Mouse (Mus musculus) heart, adult 2 months (tissue): ENCODE results near the gene Lins1. TPM values are rescaled to one million over a fixed set of nuclear protein-coding genes. Genes with fewer than 3 reads are reported as not detected.
A peak's percentile ranks its signal among the peaks of the same experiment; 100 is the strongest.

Experiments used
- DNase-seq, 2 experiments: peaks; one replicate each; pipeline ENCODE4 v3.0.0; 2021
- H3K27ac ChIP-seq: fragments of 200-600 bp; 2 replicates; pipeline ENCODE4 v1.8.1; 2022
- H3K27me3 ChIP-seq: fragments of 200-500 bp; 2 replicates; pipeline ENCODE4 v1.6.1; 2012; ENCODE audit warnings: mild to moderate bottlenecking, low read length, inconsistent platforms, mixed read lengths; ENCODE audit not compliant: control insufficient read depth, insufficient read depth
- H3K36me3 ChIP-seq: fragments of 200-500 bp; 2 replicates; pipeline ENCODE4 v1.6.1; 2012; ENCODE audit warnings: low read length, inconsistent platforms; ENCODE audit not compliant: control insufficient read depth, insufficient read depth
- H3K4me1 ChIP-seq: fragments of 200-500 bp; 2 replicates; pipeline ENCODE4 v1.6.1; 2011; ENCODE audit warnings: low read length; ENCODE audit not compliant: control insufficient read depth, insufficient read depth
- H3K4me3 ChIP-seq: fragments of 200-600 bp; 2 replicates; pipeline ENCODE4 v1.8.1; 2022
- H3K79me2 ChIP-seq: fragments of 200-500 bp; replicated peaks from 2 replicates; pipeline ENCODE4 v1.6.1; 2012; ENCODE audit warnings: mild to moderate bottlenecking, inconsistent platforms, low read length, moderate library complexity, mixed read lengths; ENCODE audit not compliant: control insufficient read depth, insufficient read depth
- H3K9ac ChIP-seq: fragments of 200-500 bp; 2 replicates; pipeline ENCODE4 v1.6.1; 2012; ENCODE audit warnings: low read depth, mild to moderate bottlenecking, control low read depth, inconsistent platforms, low read length, mixed read lengths
- CTCF ChIP-seq: fragments of 200-600 bp; IDR thresholded peaks from 2 replicates; pipeline ENCODE4 v1.8.1; 2022; ENCODE audit warnings: antibody characterized with exemption, mild to moderate bottlenecking, moderate library complexity
- EP300 ChIP-seq: fragments of 200-500 bp; IDR thresholded peaks from 2 replicates; pipeline ENCODE4 v1.6.1; 2011; ENCODE audit warnings: low read depth, low read length, control low read depth; ENCODE audit not compliant: insufficient read depth
- POLR2A ChIP-seq: fragments of 200-500 bp; IDR thresholded peaks from 2 replicates; pipeline ENCODE4 v1.6.1; 2011; ENCODE audit warnings: mild to moderate bottlenecking, low read depth, low read length, control low read depth; ENCODE audit not compliant: insufficient read depth
- WGBS: fragments of 180-500 bp; shearing (Covaris S2); methylation state at CpG from one replicate; pipeline ENCODE4 v1.1.7; 2018; 5-methylcytosine and 5-hydroxymethylcytosine counted together
- intact Hi-C: fragments of 180-260 bp; cut with DNase I; formaldehyde crosslinking; loops from one replicate; pipeline ENCODE4 v1.15.1; 2025
- polyA plus RNA-seq: library from polyadenylated mRNA; depleted of rRNA; stranded (reverse); fragments of >200 nt; gene quantifications from 2 replicates; pipeline ENCODE4 v1.2.3, GENCODE M21; 2012
- total RNA-seq, 2 experiments: library from RNA; stranded (reverse); gene quantifications; 2 replicates each; pipeline ENCODE4 v1.2.3; 2021

The Lins1 gene
- total and polyA plus RNA-seq, 3 experiments = 3.0 to 3.5 (median 3.2) TPM

DNA sequence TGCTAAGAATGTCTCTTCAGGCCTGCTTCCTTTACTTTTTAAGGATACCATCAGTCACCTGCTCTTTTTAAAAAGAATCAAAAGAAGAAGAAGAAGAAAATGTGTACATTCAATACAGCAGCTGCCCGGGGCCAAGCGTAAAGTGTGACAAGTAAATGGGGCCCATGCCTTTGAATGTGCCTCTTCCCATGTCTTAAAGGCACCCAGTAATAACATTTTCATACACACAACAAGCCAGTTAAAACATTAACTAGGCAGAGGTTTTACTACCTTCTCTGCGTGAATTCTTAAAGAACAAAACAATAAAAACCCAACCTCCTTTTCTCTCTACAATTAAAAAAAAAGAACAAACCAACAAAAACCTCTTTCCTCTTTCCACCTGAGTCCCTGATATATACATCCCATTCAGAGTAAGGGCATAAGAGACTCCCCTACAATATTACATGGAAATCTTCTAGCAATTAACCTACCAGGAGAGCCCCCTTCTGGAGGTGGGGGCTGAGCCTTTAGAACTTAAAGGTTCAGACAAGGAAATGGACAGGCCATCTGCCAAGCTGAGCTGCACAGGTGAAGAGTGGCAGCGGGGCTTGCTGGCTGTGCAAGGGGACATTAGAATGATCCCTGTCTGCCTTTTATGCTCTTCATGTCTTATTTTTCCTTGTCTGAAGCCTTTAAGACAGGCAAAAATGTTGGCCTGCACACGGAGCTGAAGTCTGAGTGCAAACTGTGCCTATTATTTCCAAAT is 7.4 kb upstream of the Lins1 start:
- intact Hi-C loops = no loop called here

DNA sequence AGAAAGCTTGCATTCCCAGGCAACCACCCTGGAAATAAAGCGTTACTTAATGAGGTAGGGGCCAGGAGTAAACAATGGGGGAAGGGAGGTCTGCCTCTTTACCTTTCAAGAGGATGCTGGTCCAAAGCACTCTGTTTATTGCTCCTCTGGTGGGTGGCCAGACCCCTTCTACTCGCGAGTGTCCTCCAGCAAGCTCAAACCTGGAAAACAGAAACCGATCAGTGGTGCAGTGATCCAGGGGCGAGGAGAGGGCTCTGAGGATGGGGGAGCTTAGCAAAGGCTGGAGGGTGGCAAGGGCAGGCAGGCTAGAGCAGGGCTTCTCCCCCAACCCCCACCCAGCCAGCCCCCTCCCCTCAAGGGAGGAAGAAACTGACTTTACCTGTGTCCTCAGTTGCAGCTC is 968 bp upstream of the Lins1 start:
- Histone ChIP-seq H3K9ac (peak overlapping the region; percentile 62), H3K4me3 (peak overlapping the region; percentile 68), H3K27ac (peak overlapping the region; percentile 86), H3K4me1 (peaks cover 4% of the 10 kb centered on the region), H3K36me3 (peaks cover 2% of the 10 kb centered on the region; the same call in 1 of the 2 replicates), H3K79me2 (no peaks in the 10 kb centered on the region), H3K27me3 (no peaks in the 10 kb centered on the region)
- intact Hi-C loops = no loop called here
- TF ChIP-seq CTCF = no peak
- TF ChIP-seq POLR2A = no peak
- no peak for TF ChIP-seq EP300
- DNase-seq = peak in 1 of 2 experiments; percentile 21
- 7% methylated on average over 5 of the region's 5 CpGs for WGBS

More for the DNA sequence above, 7.4 kb upstream of the Lins1 start:
- no peak overlapping the region for H3K27ac ChIP-seq
- H3K27me3 ChIP-seq = no peaks in the 10 kb centered on the region
- TF ChIP-seq POLR2A = no peak
- TF ChIP-seq EP300 = no peak
- no peak for TF ChIP-seq CTCF
- no peaks in the 10 kb centered on the region for H3K79me2 ChIP-seq
- no peak overlapping the region for H3K9ac ChIP-seq
- DNase-seq = no peak
- no peaks in the 10 kb centered on the region for H3K4me1 ChIP-seq
- H3K4me3 ChIP-seq = no peak overlapping the region
- WGBS = 93% methylated on average over 5 of the region's 5 CpGs
- no peaks in the 10 kb centered on the region for H3K36me3 ChIP-seq

DNA sequence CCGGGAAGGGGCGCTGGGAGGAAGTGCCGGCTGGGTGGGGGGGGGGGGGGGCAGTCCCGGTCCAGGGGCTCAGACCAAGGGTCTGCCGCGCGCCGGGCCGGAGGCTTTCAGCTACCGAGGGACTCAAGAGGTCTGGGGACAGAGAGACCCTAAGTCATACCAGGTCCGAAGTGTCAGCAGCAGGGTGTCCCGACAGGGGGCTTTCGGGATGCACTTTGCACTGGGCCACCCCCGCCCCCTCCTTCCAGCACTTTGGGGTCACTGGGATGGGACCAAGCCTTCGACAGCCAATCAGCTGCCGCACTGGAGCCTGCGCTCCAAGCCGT is 432 bp upstream of the Lins1 start, which contains the start of gene Asb7:
TSS of gene Asb7 (minus strand) at position 303 of the 326 bp plus-strand sequence.
- intact Hi-C loops = no loop called here
- Histone ChIP-seq H3K9ac (peak within 1 kb of the TSS; percentile 90), H3K27ac (peak within 1 kb of the TSS; percentile 87), H3K4me1 (peaks cover 4% of the 10 kb centered on the region), H3K27me3 (no peaks in the 10 kb centered on the region), H3K4me3 (peak within 1 kb of the TSS; percentile 68), H3K36me3 (peaks cover 2% of the 10 kb centered on the region; the same call in 1 of the 2 replicates), H3K79me2 (no peaks in the 10 kb centered on the region)
- DNase-seq = no peak
- WGBS = under 1% methylated on average over 18 of the region's 18 CpGs
- TF ChIP-seq CTCF (no peak), POLR2A (0 out of 2 replicates have a peak, but pooled peaks have one; percentile 30)

DNA sequence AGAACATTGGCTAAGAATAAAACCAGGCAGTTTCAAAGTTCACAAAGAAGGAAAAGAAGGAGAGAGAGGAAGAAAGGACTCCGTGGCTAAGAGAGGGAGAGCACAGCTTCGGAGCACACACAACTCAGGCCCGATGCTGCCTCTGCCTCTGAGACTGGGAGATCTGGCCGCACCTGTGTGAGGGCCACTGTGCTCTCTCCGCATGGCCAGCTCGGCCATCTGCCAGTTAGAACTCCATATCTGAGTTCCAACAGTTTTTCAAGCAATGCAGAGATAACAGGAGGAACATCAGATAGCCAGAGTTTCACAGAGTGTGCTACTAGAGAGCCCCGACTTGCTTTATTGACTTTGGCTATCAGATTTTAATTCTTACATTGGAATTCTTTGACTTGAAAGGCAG is 4.8 kb downstream of the Lins1 start:
- TF ChIP-seq POLR2A (no peak), EP300 (no peak), CTCF (no peak)
- no peak for DNase-seq
- Histone ChIP-seq H3K79me2 (no peaks in the 10 kb centered on the region; the same call in 1 of the 2 replicates), H3K4me3 (no peak overlapping the region), H3K27me3 (no peaks in the 10 kb centered on the region), H3K9ac (no peak overlapping the region), H3K4me1 (no peaks in the 10 kb centered on the region), H3K36me3 (no peaks in the 10 kb centered on the region), H3K27ac (no peak overlapping the region)
- intact Hi-C loops = no loop called here
- WGBS = 57% methylated on average over 7 of the region's 7 CpGs

DNA sequence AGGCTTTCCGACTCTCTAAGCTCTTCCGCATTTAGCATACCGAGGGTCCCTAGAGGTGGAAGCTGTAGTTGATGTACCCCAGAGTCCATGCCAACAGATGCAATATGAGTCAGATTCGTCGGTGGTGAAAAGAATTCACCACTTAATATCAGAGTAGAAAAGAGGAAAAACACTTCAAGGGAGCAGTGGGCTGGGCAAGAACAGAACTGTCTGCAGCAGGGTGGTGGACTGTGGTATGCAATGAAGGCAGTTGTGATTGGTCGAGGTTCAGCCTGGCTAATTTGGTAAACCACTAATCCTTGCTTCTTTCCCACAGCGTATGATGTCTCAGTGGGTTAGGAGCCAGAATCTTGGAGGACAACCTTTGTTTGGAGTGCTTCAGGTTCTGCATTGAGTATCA is 13.0 kb downstream of the Lins1 start:
- no peak overlapping the region for H3K9ac ChIP-seq
- WGBS = 89% methylated on average over 7 of the region's 7 CpGs
- TF ChIP-seq POLR2A (no peak), CTCF (no peak), EP300 (no peak)
- no peaks in the 10 kb centered on the region for H3K27me3 ChIP-seq
- H3K79me2 ChIP-seq = no peaks in the 10 kb centered on the region
- H3K4me1 ChIP-seq = no peaks in the 10 kb centered on the region
- H3K4me3 ChIP-seq = no peak overlapping the region
- intact Hi-C loops = no loop called here
- no peak for DNase-seq
- no peaks in the 10 kb centered on the region for H3K36me3 ChIP-seq
- H3K27ac ChIP-seq = no peak overlapping the region

DNA sequence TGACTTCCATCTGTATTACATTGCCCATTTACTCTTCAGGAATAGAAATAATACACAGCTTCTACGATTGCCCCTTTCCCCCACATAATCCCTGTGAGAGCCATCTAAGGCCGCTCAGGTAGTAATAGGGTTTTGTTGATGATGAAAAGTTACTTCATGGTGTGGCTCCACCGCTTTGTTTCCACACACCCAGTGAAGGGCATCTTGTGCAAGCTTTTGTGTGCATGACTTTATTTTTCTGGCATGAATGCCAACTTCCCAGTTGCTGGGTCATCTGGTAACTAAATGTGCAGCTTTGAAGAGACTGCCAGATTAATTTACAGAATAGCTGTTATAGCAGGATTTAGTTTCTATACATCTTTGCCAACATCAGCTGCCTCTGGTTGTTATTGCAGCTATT is 14.9 kb downstream of the Lins1 start:
- no peak for TF ChIP-seq POLR2A
- no peak for TF ChIP-seq CTCF
- TF ChIP-seq EP300 = no peak
- Histone ChIP-seq H3K4me1 (no peaks in the 10 kb centered on the region), H3K36me3 (no peaks in the 10 kb centered on the region), H3K79me2 (no peaks in the 10 kb centered on the region), H3K4me3 (no peak overlapping the region), H3K27ac (no peak overlapping the region), H3K9ac (no peak overlapping the region), H3K27me3 (no peaks in the 10 kb centered on the region)
- no peak for DNase-seq
- intact Hi-C loops = no loop called here
- WGBS = 88% methylated on average over 3 of the region's 3 CpGs
